In the genomic region with DNA sequence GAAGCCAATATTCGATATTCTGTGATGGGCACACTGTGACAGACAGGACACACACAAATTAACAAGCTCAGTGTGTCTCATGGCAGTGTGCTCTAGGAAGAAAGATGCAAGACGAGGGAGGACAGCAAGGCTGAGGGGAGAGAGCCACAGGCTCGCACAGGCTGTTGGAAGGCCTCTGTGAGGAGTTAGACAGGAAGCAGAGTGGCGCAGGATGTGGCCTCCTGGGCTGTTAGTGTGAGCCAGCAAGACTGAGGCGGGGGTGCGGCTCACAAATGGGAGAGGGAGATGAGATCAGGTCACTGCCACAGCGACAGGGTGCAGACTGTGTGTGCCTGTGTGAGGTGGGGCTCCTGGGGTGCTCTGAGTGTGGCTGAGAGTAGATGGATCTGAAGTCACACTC, we compare ENCODE assay signal across 11 mouse cellular contexts. TPM values are rescaled to one million over a fixed set of nuclear protein-coding genes. Genes with fewer than 3 reads are reported as not detected.
DNase-seq lines count a peak whose midpoint lies in the region; ATAC-seq and TF ChIP-seq lines count a peak whose summit lies in the region.
"Had no signal": no experiment of that assay in that cellular context is flagged by ENCODE, and none has a peak within 500 bp of the region (broad histone marks: within the 10 kb centered on the region; RNA-seq: fewer than 3 reads in every experiment).

No protein-coding gene starts in this region.

- H3K27ac ChIP-seq in hindbrain, embryonic 10.5 days, result peak overlapping the region; percentile 62; the same call in 1 of the 2 replicates
- H3K27ac ChIP-seq in hindbrain, embryonic 13.5 days, result no peak overlapping the region
- H3K27ac ChIP-seq in MEL (ENCODE audit: control insufficient read depth, low read depth, low read length), result no peak overlapping the region
- H3K27ac ChIP-seq in limb, embryonic 15.5 days, result peak overlapping the region; percentile 43; the same call in 1 of the 2 replicates
- peak overlapping the region; percentile 48 for H3K27ac ChIP-seq in stomach, embryonic 16.5 days (ENCODE audit: low read length)
- H3K27ac ChIP-seq in hindbrain, postnatal 0 days, result no peak overlapping the region
- H3K27ac ChIP-seq in hindbrain, embryonic 12.5 days, result no peak overlapping the region
- H3K27ac ChIP-seq: kidney, postnatal 0 days; midbrain, embryonic 13.5 days had no signal

- no peak for TF ChIP-seq POLR2A in MEL (IDR thresholded peaks at IDR 0.05; ENCODE audit: control insufficient read depth in 1 of 2, insufficient read depth in 1 of 2, low read depth in 1 of 2, low read length in 2 of 2, poor library complexity in 1 of 2)

- peaks cover 40% of the 10 kb centered on the region for H3K4me1 ChIP-seq in hindbrain, embryonic 10.5 days (replicated peaks)
- no peaks in the 10 kb centered on the region for H3K4me1 ChIP-seq in hindbrain, embryonic 13.5 days (replicated peaks)
- peaks cover 2 to 3% of the 10 kb centered on the region in 2 experiments; a peak in 2 of 4 replicates for H3K4me1 ChIP-seq in MEL (ENCODE audit: control insufficient read depth in 1 of 2, insufficient read depth in 2 of 2, low read length in 2 of 2)
- peaks cover 29% of the 10 kb centered on the region for H3K4me1 ChIP-seq in limb, embryonic 15.5 days
- peaks cover 24% of the 10 kb centered on the region for H3K4me1 ChIP-seq in stomach, embryonic 16.5 days (ENCODE audit: control insufficient read depth, insufficient read depth, low read length)
- H3K4me1 ChIP-seq in hindbrain, postnatal 0 days (ENCODE audit: insufficient read depth, low read length), result no peaks in the 10 kb centered on the region
- 0 out of 2 replicates have a peak, but pooled peaks cover 6% of the 10 kb centered on the region for H3K4me1 ChIP-seq in hindbrain, embryonic 12.5 days
- H3K4me1 ChIP-seq: midbrain, embryonic 13.5 days had no signal

- no peak for TF ChIP-seq EP300 in MEL (IDR thresholded peaks at IDR 0.05; ENCODE audit: low read depth in 1 of 2, low read length in 2 of 2)

- no peaks in the 10 kb centered on the region for H3K9me3 ChIP-seq in hindbrain, embryonic 10.5 days
- H3K9me3 ChIP-seq in hindbrain, embryonic 13.5 days, result no peaks in the 10 kb centered on the region
- no peaks in the 10 kb centered on the region for H3K9me3 ChIP-seq in MEL (replicated peaks; ENCODE audit: insufficient read depth, low read length)
- H3K9me3 ChIP-seq in limb, embryonic 15.5 days, result no peaks in the 10 kb centered on the region
- H3K9me3 ChIP-seq in stomach, embryonic 16.5 days (replicated peaks; ENCODE audit: control insufficient read depth, low read length), result no peaks in the 10 kb centered on the region
- H3K9me3 ChIP-seq in hindbrain, postnatal 0 days (ENCODE audit: low read length), result no peaks in the 10 kb centered on the region
- H3K9me3 ChIP-seq in hindbrain, embryonic 12.5 days (replicated peaks), result no peaks in the 10 kb centered on the region
- H3K9me3 ChIP-seq: midbrain, embryonic 13.5 days had no signal

- DNase-seq in hindbrain, embryonic 10.5 days (ENCODE audit: low spot score), result no peak
- peak; percentile 49 for DNase-seq in MEL (ENCODE audit: low read depth, low spot score)
- no peak for DNase-seq in retina, postnatal 1 day
- no peak for DNase-seq in hindbrain, postnatal 0 days (ENCODE audit: low spot score)

- H3K79me2 ChIP-seq in MEL (ENCODE audit: control insufficient read depth, insufficient read depth, low read length, poor library complexity), result no peaks in the 10 kb centered on the region

- ATAC-seq in hindbrain, embryonic 13.5 days (ENCODE audit: low FRiP score), result no peak
- ATAC-seq in limb, embryonic 15.5 days (ENCODE audit: insufficient number of reproducible peaks, low FRiP score, low TSS enrichment, low read depth), result no peak
- ATAC-seq in stomach, embryonic 16.5 days (ENCODE audit: insufficient read depth, low FRiP score), result no peak
- no peak for ATAC-seq in hindbrain, postnatal 0 days
- ATAC-seq in hindbrain, embryonic 12.5 days (ENCODE audit: low FRiP score), result no peak
- ATAC-seq: midbrain, embryonic 13.5 days; Patski had no signal

- WGBS in hindbrain, embryonic 10.5 days, result 63% methylated on average over 7 of the region's 7 CpGs
- WGBS in hindbrain, embryonic 13.5 days, result 69% methylated on average over 7 of the region's 7 CpGs
- WGBS in limb, embryonic 15.5 days, result 57% methylated on average over 7 of the region's 7 CpGs
- WGBS in stomach, embryonic 16.5 days, result 33% methylated on average over 7 of the region's 7 CpGs
- 64% methylated on average over 7 of the region's 7 CpGs for WGBS in hindbrain, postnatal 0 days
- 59% methylated on average over 7 of the region's 7 CpGs for WGBS in hindbrain, embryonic 12.5 days

- no peaks in the 10 kb centered on the region for H3K36me3 ChIP-seq in hindbrain, embryonic 10.5 days
- no peaks in the 10 kb centered on the region for H3K36me3 ChIP-seq in hindbrain, embryonic 13.5 days
- no peaks in the 10 kb centered on the region for H3K36me3 ChIP-seq in MEL (ENCODE audit: control insufficient read depth in 1 of 2, insufficient read depth in 2 of 2, low read length in 2 of 2)
- H3K36me3 ChIP-seq in limb, embryonic 15.5 days, result no peaks in the 10 kb centered on the region
- H3K36me3 ChIP-seq in stomach, embryonic 16.5 days (ENCODE audit: control insufficient read depth, insufficient read depth, low read length), result no peaks in the 10 kb centered on the region
- H3K36me3 ChIP-seq in hindbrain, postnatal 0 days (ENCODE audit: insufficient read depth, low read length), result no peaks in the 10 kb centered on the region
- no peaks in the 10 kb centered on the region for H3K36me3 ChIP-seq in hindbrain, embryonic 12.5 days
- H3K36me3 ChIP-seq: midbrain, embryonic 13.5 days had no signal

- TF ChIP-seq CTCF in MEL (IDR thresholded peaks at IDR 0.05 in 2 of 3, conservative IDR thresholded peaks at IDR 0.05 in 1 of 3; ENCODE audit: control insufficient read depth in 1 of 3, insufficient read depth in 1 of 3, low read depth in 2 of 3, low read length in 3 of 3, poor library complexity in 1 of 3, severe bottlenecking in 1 of 3), result no peak
- no peak for TF ChIP-seq CTCF in hindbrain, postnatal 0 days (IDR thresholded peaks at IDR 0.05; ENCODE audit: low read depth)

- TF ChIP-seq RAD21 in MEL (IDR thresholded peaks at IDR 0.05; ENCODE audit: low read depth, low read length), result no peak

- 0 out of 2 replicates have a peak, but pooled peaks cover 5% of the 10 kb centered on the region for H3K27me3 ChIP-seq in hindbrain, embryonic 10.5 days (ENCODE audit: insufficient read depth, poor library complexity, severe bottlenecking)
- H3K27me3 ChIP-seq in hindbrain, embryonic 13.5 days, result 0 out of 2 replicates have a peak, but pooled peaks cover 3% of the 10 kb centered on the region
- peaks cover 8 to 9% of the 10 kb centered on the region in 2 experiments for H3K27me3 ChIP-seq in MEL (ENCODE audit: control insufficient read depth in 1 of 2, insufficient read depth in 2 of 2, low read length in 2 of 2)
- H3K27me3 ChIP-seq in limb, embryonic 15.5 days, result no peaks in the 10 kb centered on the region
- no peaks in the 10 kb centered on the region for H3K27me3 ChIP-seq in stomach, embryonic 16.5 days (ENCODE audit: control insufficient read depth, insufficient read depth, low read length)
- no peaks in the 10 kb centered on the region for H3K27me3 ChIP-seq in hindbrain, postnatal 0 days (ENCODE audit: insufficient read depth, low read length)
- H3K27me3 ChIP-seq in hindbrain, embryonic 12.5 days, result no peaks in the 10 kb centered on the region; the same call in 1 of the 2 replicates
- H3K27me3 ChIP-seq: midbrain, embryonic 13.5 days had no signal

- H3K4me3 ChIP-seq in hindbrain, embryonic 10.5 days, result no peak overlapping the region
- H3K4me3 ChIP-seq in hindbrain, embryonic 13.5 days, result no peak overlapping the region
- 0 out of 4 replicates have a peak overlapping the region, but pooled peaks of 1 of the 2 experiments have one; percentile 14 for H3K4me3 ChIP-seq in MEL (ENCODE audit: control insufficient read depth in 1 of 2, insufficient read depth in 1 of 2, low read depth in 2 of 2, low read length in 2 of 2)
- H3K4me3 ChIP-seq in limb, embryonic 15.5 days, result no peak overlapping the region
- H3K4me3 ChIP-seq in stomach, embryonic 16.5 days (replicated peaks; ENCODE audit: low read length), result no peak overlapping the region
- H3K4me3 ChIP-seq in hindbrain, postnatal 0 days (ENCODE audit: low read length), result no peak overlapping the region
- H3K4me3 ChIP-seq in hindbrain, embryonic 12.5 days, result no peak overlapping the region
- H3K4me3 ChIP-seq: midbrain, embryonic 13.5 days had no signal

- no peak overlapping the region for H3K4me2 ChIP-seq in hindbrain, embryonic 13.5 days
- H3K4me2 ChIP-seq in limb, embryonic 15.5 days, result no peak overlapping the region
- no peak overlapping the region for H3K4me2 ChIP-seq in stomach, embryonic 16.5 days (ENCODE audit: low read depth, low read length)
- no peak overlapping the region for H3K4me2 ChIP-seq in hindbrain, postnatal 0 days (ENCODE audit: low read depth, low read length)
- no peak overlapping the region for H3K4me2 ChIP-seq in hindbrain, embryonic 12.5 days (replicated peaks)
- H3K4me2 ChIP-seq: midbrain, embryonic 13.5 days had no signal

- H3K9ac ChIP-seq in hindbrain, embryonic 13.5 days, result no peak overlapping the region
- H3K9ac ChIP-seq in MEL (ENCODE audit: control insufficient read depth, low read depth, low read length, poor library complexity, severe bottlenecking), result no peak overlapping the region
- no peak overlapping the region for H3K9ac ChIP-seq in limb, embryonic 15.5 days
- H3K9ac ChIP-seq in stomach, embryonic 16.5 days (ENCODE audit: low read length), result peak overlapping the region; percentile 28; the same call in 1 of the 2 replicates
- H3K9ac ChIP-seq in hindbrain, postnatal 0 days (replicated peaks; ENCODE audit: low read length), result no peak overlapping the region
- H3K9ac ChIP-seq in hindbrain, embryonic 12.5 days, result no peak overlapping the region; the same call in 1 of the 2 replicates

RNA-seq across cellular contexts. Expression of gene Alpk3, which starts 17.9 kb away (rescaled TPM):
- polyA plus RNA-seq in hindbrain, embryonic 10.5 days (2016; fragmentation: Nextera tagmentation; extraction: Ambion mirVana), result 0.04 and 0.07 TPM in 2 replicates
- polyA plus RNA-seq in hindbrain, embryonic 13.5 days (2015; fragmentation: Nextera tagmentation; extraction: Ambion mirVana), result 0.14 and 0.16 TPM in 2 replicates
- total RNA-seq in MEL (2012; rRNA removed), result under 0.01 TPM in 1 of 2 replicates, not detected in the other
- polyA plus RNA-seq in MEL (2012; ENCODE audit: insufficient read depth in 1 of 2, insufficient read length in 2 of 2, low read depth in 1 of 2, low replicate concordance in 2 of 2, missing spikeins in 1 of 2), result under 1 TPM in 1 of 2 experiments, not detected in 1; 0.03 TPM
- polyA plus RNA-seq in limb, embryonic 15.5 days (2015; fragmentation: Nextera tagmentation; extraction: Ambion mirVana), result 2.2 and 5.9 TPM in 2 replicates
- 0.57 and 1.9 TPM in 2 replicates for polyA plus RNA-seq in stomach, embryonic 16.5 days (2015; fragmentation: Nextera tagmentation; extraction: Ambion mirVana)
- total RNA-seq in hindbrain, postnatal 0 days (2014; rRNA removed), result 0.04 and 0.16 TPM in 2 replicates
- 0.13 and 0.16 TPM in 2 replicates for polyA plus RNA-seq in hindbrain, postnatal 0 days (2015; fragmentation: Nextera tagmentation; extraction: Ambion mirVana)
- 0.15 and 0.61 TPM in 2 replicates for polyA plus RNA-seq in hindbrain, embryonic 12.5 days (2016; fragmentation: Nextera tagmentation; extraction: Ambion mirVana)
- polyA plus RNA-seq: Patski had no signal

RNA-seq across cellular contexts. Expression of gene Slc28a1, which starts 39.3 kb away (rescaled TPM):
- not detected in 2 replicates for polyA plus RNA-seq in hindbrain, embryonic 10.5 days (2016; fragmentation: Nextera tagmentation; extraction: Ambion mirVana)
- polyA plus RNA-seq in hindbrain, embryonic 13.5 days (2015; fragmentation: Nextera tagmentation; extraction: Ambion mirVana), result not detected in 2 replicates
- not detected in 2 replicates for total RNA-seq in MEL (2012; rRNA removed)
- polyA plus RNA-seq in MEL (2012; ENCODE audit: insufficient read depth in 1 of 2, insufficient read length in 2 of 2, low read depth in 1 of 2, low replicate concordance in 2 of 2, missing spikeins in 1 of 2), result not detected
- 0.06 and 0.15 TPM in 2 replicates for polyA plus RNA-seq in limb, embryonic 15.5 days (2015; fragmentation: Nextera tagmentation; extraction: Ambion mirVana)
- 0.61 and 0.77 TPM in 2 replicates for polyA plus RNA-seq in stomach, embryonic 16.5 days (2015; fragmentation: Nextera tagmentation; extraction: Ambion mirVana)
- 0.29 and 0.47 TPM in 2 replicates for total RNA-seq in hindbrain, postnatal 0 days (2014; rRNA removed)
- polyA plus RNA-seq in hindbrain, postnatal 0 days (2015; fragmentation: Nextera tagmentation; extraction: Ambion mirVana), result 0.08 and 0.10 TPM in 2 replicates
- not detected in 2 replicates for polyA plus RNA-seq in hindbrain, embryonic 12.5 days (2016; fragmentation: Nextera tagmentation; extraction: Ambion mirVana)
- polyA plus RNA-seq: midbrain, embryonic 13.5 days; Patski had no signal

Comparison
In these comparisons a context has a peak if more than half of its experiments do, and no peak if none do; other contexts are left out.
1. H3K27ac ChIP-seq: peak in hindbrain, embryonic 10.5 days (single experiment), limb, embryonic 15.5 days (single experiment) and stomach, embryonic 16.5 days (single experiment); none in hindbrain, embryonic 13.5 days (single experiment), MEL (single experiment), hindbrain, postnatal 0 days (single experiment) and hindbrain, embryonic 12.5 days (single experiment).